Mouse (Mus musculus): ENCODE results near the gene Fam160b1.

The Fam160b1 gene

DNA sequence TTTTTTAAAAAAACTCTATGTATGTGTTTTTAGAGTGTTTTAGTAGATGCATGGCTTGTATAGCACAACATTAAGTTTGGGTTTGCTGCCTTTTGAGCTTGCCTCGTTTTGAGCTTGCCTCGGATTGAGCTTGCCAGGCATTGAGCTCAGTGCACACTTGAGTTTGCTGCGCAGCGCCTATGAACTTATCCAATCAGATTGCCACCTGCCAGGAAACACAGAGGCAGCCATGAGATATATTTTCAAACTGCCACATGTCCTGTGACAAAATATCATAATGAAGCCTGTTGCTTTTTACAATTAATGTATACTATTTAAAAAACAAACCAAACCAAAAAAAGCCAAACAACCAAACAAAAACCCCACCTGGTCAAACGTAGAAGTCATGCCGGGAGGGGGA, 29.2 kb upstream of the Fam160b1 start:
- TF ChIP-seq GATA4 (IDR thresholded peaks at IDR 0.05; ENCODE audit: insufficient replicate concordance, low read length): no peak

DNA sequence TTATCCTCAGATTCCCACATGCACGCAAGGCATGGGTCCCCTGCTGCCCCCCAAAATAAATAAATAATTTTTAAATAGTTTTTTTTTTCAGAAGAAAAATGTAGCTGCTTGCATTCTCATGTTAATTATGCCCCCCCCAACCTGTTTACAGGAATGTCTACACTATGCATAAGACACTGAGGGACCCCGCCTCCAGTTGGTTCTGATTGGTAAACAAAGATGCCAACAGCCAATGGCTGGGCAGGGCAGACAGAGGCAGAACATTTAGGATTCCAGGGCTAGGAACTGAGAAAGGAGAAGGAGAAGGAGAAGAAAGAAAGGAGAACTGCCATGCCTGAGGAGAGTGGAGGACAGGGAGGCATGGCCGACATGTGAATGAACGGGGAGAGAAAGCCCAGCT, 27.1 kb upstream of the Fam160b1 start:
- no peak for TF ChIP-seq GATA4 (IDR thresholded peaks at IDR 0.05; ENCODE audit: insufficient replicate concordance, low read length)

DNA sequence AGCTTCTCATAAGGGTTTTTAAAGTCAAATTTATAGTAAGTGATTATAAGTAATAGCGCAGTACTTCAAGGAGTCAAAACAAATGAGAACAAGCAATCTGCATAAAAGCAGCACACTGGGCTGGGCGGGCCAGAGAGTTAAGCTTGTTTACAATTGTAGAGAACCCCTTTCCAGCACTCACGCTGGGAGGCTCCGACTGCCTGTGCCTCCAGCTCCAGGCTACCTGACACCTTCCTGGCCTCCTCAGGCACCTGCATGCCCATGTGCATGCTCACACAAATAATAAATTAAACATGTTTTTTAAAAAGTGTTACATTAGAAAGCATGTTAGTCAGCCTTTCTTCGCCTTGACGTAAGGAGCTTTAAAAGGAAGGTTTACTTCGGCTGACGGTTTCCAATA, 25.3 kb upstream of the Fam160b1 start:
- no peak for TF ChIP-seq GATA4 (IDR thresholded peaks at IDR 0.05; ENCODE audit: insufficient replicate concordance, low read length)

DNA sequence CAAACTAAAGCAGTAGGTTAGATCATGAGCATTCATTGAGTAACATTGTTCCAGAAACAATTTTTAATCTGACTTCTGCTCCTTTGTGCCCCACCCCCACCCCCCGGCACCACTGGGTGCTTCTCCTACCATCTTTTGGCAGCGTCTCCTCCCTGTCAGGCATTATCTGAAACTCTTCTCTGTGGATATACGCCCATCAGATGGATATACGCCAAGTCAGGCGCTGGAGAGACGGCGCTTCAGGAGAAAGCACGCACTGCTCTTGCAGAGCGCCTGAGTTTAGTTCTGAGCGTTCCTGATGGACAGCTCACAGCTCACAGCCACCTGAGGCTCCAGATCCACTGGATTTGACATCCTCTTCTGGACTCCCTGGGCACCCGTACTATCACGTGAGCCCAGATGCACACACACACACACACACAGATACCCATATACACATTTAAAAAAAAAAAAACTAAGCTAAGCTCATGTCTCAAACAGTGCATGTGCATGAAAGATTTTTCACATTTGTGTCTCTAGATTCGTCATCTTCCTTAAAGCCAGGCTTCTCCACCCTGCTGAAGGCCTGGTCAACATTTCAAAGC, 21.1 kb upstream of the Fam160b1 start:
- TF ChIP-seq GATA4 (IDR thresholded peaks at IDR 0.05; ENCODE audit: insufficient replicate concordance, low read length): no peak

DNA sequence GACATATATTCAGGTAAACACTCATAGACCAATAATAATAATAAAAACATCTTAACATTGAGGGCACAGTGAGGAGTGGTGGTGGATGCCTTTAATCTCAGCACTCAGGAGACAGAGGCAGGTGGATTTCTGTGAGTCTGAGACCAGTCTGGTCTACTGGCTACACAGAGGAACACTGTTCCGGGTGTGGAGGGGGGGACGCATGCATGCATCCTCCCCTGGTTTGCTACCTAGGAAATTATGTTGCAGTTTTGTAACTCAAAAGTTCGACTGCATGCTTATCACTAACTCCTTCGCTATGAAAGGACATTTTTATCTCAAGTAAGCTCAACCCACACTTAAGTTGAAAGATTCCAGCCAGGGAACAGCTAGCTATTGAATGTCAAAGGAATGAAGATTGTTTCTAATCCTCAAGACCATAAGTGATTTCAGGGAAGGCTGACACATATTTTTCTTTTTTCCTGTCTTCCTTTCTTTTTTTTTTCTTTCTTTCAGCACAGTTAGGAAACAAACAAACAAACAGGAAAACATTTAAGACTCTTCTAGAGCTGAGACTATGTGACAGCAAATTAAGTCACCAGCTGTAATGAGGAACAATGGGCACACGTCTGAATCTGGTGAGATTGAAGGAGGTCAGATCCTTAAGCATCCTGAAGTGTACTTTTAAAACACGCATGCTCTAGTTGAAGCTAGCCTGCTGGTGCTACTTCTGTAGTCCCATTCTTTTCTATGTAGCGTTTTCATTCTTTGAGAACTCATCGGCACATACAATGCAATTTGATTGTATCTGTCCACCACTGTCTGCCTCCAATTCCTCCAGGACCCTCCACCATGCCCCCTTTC, 19.4 kb upstream of the Fam160b1 start:
- no peak for TF ChIP-seq GATA4 (IDR thresholded peaks at IDR 0.05; ENCODE audit: insufficient replicate concordance, low read length)

DNA sequence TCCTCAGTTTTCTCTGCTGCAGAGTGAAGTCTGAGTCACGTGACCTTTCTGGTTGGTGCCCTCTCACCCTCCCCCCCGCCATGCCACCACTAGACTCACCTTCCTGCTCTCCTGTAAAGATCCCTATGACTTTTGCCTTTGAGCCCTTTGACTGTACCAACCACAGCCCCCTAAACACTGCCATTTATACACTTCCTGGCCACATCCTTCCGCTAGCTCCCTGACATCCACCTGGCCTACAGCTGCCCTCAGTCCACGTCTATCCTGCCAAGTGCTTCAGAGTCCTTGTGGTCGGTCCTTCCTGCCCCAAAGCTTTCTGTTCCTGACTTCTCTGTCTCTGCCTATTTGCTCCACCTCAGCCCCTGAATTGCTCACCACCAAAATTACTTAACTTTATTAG, 16.6 kb upstream of the Fam160b1 start:
- TF ChIP-seq GATA4 (IDR thresholded peaks at IDR 0.05; ENCODE audit: insufficient replicate concordance, low read length): no peak

DNA sequence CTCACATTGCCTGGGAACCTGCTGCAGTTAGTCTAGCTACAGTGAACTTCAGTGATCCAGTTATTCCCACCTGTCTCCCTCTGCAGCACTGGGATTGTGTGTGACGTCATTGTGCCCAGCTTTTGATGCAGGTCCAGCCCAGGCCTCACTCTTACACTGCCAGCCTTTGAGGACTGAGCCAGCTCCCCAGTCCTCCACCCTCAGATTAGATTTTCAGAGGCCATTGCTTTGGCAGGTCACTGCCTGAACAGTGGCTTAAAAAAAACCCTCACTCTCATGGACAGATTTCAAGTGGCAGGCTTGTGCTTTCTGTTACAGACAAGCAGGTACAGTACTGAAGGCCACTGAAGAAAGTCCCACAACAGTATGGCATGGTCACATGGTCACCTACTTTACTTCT, 15.8 kb upstream of the Fam160b1 start:
- no peak for TF ChIP-seq GATA4 (IDR thresholded peaks at IDR 0.05; ENCODE audit: insufficient replicate concordance, low read length)

DNA sequence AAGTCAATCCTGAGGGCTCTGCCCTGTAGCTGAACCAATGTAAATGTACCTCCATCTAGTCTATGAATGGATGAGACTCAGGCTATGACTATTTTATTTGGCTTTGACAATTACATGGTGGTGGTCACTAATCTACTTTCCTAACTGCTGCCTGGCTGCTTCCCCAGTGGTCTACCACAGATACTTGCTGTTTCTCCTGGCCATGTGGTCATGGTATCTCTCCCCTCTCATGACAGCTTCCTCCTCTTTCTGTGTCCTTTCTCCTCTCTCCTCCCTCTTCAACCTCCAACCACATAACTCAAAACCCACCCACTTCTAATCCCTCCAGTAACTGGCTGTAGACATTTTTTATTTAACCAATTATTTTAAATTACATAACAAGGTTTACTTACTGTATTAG, 11.4 kb upstream of the Fam160b1 start:
- no peak for TF ChIP-seq GATA4 (IDR thresholded peaks at IDR 0.05; ENCODE audit: insufficient replicate concordance, low read length)

DNA sequence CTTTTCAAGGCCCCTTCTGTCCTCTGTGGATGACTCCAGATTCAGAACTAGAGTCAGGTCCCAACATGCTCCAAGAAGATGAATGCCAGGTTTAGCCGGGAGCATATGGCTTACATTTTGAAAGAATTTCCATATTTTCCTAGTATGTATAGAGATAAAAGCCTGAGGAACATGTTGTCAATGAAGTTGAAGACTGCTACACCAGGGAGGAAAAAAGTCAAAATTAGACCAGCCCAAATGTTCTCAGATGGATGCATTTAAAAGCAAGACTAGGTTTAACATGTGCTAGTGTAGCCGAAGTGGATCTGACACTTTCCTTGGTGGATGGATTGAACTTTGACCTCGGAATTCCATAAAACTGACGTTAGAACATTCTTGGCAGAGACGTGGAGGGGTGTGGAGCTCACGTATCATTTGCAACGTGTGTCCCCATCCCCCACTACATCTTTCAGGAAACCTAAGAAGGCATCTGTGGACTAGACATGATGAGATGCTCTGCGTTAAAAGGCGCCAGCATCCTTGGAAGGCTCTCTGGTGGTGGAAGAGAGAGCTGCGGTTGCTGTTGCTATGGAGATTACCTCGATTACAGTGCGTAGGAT, 8.0 kb upstream of the Fam160b1 start:
- TF ChIP-seq GATA4 (IDR thresholded peaks at IDR 0.05; ENCODE audit: insufficient replicate concordance, low read length): no peak

DNA sequence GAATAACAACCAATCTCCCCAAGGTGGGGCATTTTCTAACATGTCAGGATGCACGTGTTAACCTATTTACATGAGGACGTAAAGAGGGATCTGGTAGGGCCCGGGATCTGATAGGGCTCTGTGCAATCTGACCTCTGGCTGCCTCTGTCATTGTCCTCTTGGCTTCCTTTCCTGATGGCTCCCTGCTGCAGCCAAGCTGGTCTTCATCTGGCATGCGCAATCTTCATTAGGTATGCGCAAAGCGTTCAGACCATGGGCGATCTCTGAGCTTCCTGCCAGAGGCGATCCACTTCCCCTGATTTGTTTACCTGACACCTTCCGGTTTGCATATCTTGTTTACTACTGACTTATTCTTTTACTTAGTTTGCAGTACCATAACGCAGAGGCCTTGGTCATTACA, 7.3 kb upstream of the Fam160b1 start:
- no peak; the same call in 1 of the 2 replicates for TF ChIP-seq GATA4 (IDR thresholded peaks at IDR 0.05; ENCODE audit: insufficient replicate concordance, low read length)

DNA sequence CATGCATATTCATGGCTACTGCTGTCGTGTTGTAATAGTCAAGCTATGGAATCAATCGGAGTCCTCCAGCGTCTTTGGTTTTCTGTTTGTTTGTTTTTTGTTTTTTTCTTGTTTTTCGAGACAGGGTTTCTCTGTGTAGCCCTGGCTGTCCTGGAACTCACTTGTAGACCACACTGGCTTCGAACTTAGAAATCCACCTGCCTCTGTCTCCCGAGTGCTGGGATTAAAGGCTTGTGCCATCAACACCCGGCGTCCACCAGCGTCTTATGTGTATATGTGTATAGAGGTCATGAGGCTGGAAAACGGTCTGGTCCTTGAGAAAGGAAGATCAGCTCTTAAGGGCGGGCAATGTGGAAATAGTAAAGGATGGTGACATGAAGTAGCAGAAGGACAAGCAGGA, 6.4 kb upstream of the Fam160b1 start:
- no peak for TF ChIP-seq GATA4 (IDR thresholded peaks at IDR 0.05; ENCODE audit: insufficient replicate concordance, low read length)

DNA sequence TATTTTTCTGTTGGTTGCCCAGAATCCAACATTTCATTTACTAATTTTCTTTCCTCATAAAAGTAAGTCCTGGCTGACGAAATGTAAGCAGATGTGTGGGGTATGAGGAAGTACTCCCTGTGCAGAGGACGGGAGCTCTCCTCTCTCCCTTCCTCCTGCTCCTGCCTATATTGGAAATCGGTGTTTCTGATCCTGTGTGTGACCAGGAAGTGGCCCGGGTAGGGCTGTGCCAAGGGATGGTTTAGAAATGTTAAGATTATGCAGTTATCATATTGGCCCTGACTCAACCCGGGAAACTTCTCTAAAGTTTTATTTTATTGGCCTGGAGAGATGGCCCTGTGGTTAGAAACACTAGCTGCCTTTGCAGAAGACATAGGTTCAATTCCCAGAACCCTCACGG, 5.8 kb upstream of the Fam160b1 start:
- TF ChIP-seq GATA4 (IDR thresholded peaks at IDR 0.05; ENCODE audit: insufficient replicate concordance, low read length): no peak

DNA sequence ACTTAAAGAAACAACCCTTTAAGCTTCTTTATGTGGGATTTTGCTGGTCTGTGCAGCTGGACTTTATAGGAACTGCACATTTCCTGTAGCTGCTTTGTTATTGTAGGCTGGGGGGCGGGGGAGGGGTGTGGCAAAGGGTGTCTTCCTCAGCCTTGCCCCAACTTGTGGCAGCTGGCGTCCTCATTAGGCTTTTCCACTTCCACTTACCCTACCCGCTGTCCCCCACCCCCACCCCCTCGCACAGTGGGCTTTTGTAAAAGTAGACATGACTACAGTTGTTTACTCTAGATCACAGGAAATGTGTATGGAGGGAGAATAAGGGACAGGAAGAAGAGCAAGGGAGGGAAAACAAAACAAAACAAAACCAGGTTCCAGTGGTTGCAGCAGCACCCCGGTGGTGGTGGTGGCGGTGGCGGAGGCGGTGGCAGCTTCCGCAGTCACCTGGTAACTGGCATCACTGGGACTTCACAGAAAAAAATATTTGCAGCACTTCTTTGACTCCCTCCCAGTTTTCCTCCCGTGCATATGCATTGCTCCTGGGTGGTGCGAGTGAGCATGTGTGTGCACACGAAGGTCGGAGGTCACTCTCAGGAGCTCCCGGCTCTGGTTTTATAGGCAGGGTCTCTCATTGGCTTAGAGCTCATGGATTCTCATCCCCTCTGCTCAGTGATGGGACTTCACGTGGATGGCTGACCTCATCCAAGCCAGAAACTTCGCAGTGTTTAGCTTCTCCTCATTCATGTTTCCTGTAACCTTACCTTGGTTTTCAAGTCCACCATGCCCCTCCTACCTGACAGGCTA, 4.8 kb upstream of the Fam160b1 start:
- no peak for TF ChIP-seq GATA4 (IDR thresholded peaks at IDR 0.05; ENCODE audit: insufficient replicate concordance, low read length)

DNA sequence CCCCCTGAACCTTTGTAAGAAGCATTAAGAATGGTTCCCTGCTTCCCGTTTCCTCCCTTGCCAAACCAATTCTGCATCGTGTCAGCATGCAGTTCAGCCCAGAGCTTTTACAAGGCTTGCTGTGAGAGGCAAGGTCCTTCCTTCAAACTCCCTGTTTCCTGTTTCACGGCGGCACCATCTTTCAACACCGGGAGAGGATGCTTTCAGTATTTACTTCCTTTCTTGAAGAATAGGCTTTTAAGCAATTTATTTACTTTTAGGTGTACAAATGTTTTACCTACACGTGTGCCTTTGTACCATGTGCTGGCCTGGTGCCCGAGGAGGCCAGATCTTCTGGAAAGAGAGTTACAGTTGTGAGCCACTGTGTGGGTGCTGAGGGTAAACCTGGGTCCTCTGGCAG, 4.2 kb upstream of the Fam160b1 start:
- no peak for TF ChIP-seq GATA4 (IDR thresholded peaks at IDR 0.05; ENCODE audit: insufficient replicate concordance, low read length)

DNA sequence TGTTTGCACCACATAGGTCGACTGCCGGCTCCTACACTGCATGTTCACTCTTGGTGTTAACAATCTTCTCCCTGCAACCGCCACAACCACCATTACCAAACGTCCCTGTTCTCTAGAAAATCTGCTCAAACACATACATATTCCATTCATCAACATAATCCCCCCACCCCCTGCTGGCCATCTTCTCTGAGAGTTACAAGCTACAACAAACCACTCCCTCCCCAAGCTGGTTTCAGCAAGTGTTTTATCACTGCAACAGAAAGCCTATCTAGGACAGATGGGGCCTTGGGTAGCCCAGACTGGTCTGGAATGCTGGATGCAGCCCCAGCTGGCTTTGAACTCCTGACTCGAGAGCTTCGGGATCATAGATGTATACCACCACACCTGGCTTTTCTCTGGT, 3.2 kb upstream of the Fam160b1 start:
- TF ChIP-seq GATA4 (IDR thresholded peaks at IDR 0.05; ENCODE audit: insufficient replicate concordance, low read length): no peak

DNA sequence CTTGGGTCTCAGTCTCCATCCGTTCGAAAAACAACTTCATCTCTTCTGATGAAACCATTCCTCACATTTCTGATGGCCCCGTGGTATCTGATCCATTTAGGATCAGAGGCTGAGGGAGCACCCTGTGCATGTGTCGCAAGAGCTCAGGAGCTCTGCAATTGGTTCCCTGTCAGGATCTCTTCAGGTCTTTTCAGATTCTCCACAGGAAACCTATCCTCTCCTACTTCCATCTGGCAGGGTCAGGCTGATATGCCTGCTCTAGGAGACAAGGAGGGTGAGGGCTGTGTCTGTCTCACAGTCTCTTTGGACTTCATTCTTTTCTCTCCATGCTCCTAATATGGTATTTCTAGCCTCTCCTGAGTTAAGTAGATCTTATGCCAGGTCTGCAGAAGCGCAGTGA, 2.7 kb upstream of the Fam160b1 start:
- TF ChIP-seq GATA4 (IDR thresholded peaks at IDR 0.05; ENCODE audit: insufficient replicate concordance, low read length): no peak
